Mouse (Mus musculus): ENCODE results near the gene Pfdn6. TPM values are rescaled to one million over a fixed set of nuclear protein-coding genes. Genes with fewer than 3 reads are reported as not detected.

Gene Pfdn6
- polyA plus RNA-seq, 1 experiment from 2014 or later: 178 TPM

DNA sequence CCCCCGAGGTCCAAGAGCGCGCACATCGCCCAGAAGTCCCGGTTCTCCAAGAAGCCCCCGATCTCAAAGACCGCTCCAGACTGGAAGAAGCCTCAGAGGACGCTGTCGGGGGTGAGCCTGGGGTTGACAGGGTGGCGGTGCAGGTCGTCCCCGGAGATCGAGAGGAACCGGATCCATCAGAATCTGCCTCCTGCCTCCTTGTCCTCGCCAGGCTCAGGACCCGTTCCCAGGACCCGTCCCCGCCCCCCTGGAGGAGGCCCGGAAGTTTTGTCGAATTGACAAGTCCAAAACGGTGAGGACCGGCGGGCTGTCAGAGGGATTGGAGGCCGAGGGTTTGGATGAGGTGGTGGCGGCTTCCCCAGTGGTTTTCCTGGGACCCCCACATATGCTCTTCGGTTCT is 838 bp upstream of the Pfdn6 start:
- H3K4me2 ChIP-seq: peak overlapping the region; percentile 98
- H3K9ac ChIP-seq: peak overlapping the region; percentile 88
- no peak overlapping the region for H3K27ac ChIP-seq (replicated peaks)
- H3K4me3 ChIP-seq: peak overlapping the region; percentile 89
- peak; percentile 13 for ATAC-seq (ENCODE audit: low read depth)
- 3% methylated on average over 26 of the region's 26 CpGs for WGBS
- H3K36me3 ChIP-seq: peaks cover 55% of the 10 kb centered on the region
- H3K27me3 ChIP-seq: no peaks in the 10 kb centered on the region
- peaks cover 24% of the 10 kb centered on the region for H3K4me1 ChIP-seq (replicated peaks)
- no peaks in the 10 kb centered on the region for H3K9me3 ChIP-seq

DNA sequence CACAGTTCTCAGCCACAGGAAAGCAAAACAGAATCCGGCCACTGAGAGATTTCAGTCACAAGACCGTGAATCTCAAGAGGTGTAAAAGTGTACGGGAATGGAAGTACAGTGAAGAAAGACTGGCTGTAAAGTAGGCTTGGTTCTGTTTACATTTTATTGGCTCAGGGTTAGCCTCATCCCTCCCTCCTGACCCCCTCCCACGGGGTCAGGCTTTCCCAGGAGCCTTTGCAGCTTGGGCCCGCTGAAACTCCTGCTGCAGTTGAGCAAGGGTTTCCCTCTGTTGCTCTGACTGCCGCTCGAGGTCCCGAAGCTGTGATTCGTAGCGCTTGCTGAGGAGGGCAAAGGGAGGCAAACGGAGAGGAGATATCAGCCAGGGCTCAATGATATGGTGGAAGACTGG is 1.4 kb downstream of the Pfdn6 start:
- Histone ChIP-seq H3K9me3 (no peaks in the 10 kb centered on the region), H3K9ac (0 out of 2 replicates have a peak overlapping the region, but pooled peaks have one; percentile 88), H3K4me3 (peak overlapping the region; percentile 89), H3K4me1 (replicated peaks) (peaks cover 24% of the 10 kb centered on the region), H3K36me3 (peaks cover 47% of the 10 kb centered on the region), H3K4me2 (peak overlapping the region; percentile 98), H3K27ac (replicated peaks) (no peak overlapping the region), H3K27me3 (no peaks in the 10 kb centered on the region)
- no peak for ATAC-seq (ENCODE audit: low read depth)
- WGBS: 75% methylated on average over 11 of the region's 11 CpGs

DNA sequence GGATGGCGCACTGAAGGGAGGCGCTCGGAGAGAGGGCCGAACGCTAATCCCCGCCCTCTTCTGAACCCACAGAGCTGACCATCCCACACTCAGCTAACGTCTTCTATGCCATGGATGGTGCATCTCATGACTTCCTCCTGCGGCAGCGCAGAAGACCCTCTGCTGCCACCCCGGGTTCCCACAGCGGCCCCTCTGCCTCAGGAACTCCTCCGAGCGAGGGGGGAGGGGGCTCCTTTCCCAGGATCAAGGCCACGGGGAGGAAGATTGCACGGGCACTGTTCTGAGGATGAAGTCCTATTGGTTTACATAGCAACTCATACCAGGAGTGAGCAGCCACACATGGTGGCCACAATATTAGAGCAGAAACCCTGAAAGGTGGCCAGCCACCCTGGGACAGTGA is 3.1 kb downstream of the Pfdn6 start:
- Histone ChIP-seq H3K4me1 (replicated peaks) (peaks cover 22% of the 10 kb centered on the region), H3K9ac (no peak overlapping the region), H3K27ac (replicated peaks) (no peak overlapping the region), H3K4me3 (no peak overlapping the region), H3K9me3 (no peaks in the 10 kb centered on the region), H3K4me2 (no peak overlapping the region), H3K27me3 (no peaks in the 10 kb centered on the region), H3K36me3 (peaks cover 47% of the 10 kb centered on the region)
- ATAC-seq (ENCODE audit: low read depth): no peak
- 86% methylated on average over 15 of the region's 15 CpGs for WGBS

DNA sequence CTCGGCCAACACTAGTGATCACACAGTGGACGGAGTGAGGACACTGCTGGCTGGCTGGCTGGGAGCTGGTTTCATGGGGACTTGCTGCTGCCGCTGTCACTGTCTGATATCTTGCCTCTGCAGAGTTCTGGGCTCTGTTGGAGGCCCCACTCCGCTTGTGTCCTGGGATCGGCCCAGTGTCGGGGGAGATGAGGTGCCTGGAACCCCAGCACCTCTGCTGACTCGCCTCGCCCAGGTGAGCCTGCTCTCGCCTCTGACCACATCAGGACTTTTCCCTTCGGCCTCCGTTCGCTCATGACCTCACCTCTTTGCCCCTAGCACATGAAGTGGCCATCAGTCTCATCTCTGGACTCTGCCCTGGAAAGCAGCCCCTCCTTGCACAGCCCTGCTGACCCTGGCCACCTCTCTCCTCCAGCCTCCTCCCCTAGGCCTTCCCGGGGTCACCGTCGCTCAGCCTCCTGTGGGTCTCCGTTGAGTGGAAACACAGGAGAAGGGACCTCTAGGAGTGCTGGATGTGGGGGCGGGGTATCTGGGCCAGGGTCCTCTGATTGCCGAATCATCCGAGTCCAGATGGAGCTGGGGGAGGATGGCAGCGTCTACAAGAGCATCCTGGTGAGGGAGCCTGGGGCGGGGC is 4.6 kb downstream of the Pfdn6 start:
- H3K9me3 ChIP-seq: no peaks in the 10 kb centered on the region
- H3K4me1 ChIP-seq (replicated peaks): peaks cover 21% of the 10 kb centered on the region
- WGBS: 90% methylated on average over 21 of the region's 21 CpGs
- ATAC-seq (ENCODE audit: low read depth): no peak
- no peak overlapping the region for H3K4me2 ChIP-seq
- no peak overlapping the region for H3K27ac ChIP-seq (replicated peaks)
- H3K27me3 ChIP-seq: no peaks in the 10 kb centered on the region
- H3K4me3 ChIP-seq: no peak overlapping the region
- H3K9ac ChIP-seq: no peak overlapping the region
- peaks cover 47% of the 10 kb centered on the region for H3K36me3 ChIP-seq

DNA sequence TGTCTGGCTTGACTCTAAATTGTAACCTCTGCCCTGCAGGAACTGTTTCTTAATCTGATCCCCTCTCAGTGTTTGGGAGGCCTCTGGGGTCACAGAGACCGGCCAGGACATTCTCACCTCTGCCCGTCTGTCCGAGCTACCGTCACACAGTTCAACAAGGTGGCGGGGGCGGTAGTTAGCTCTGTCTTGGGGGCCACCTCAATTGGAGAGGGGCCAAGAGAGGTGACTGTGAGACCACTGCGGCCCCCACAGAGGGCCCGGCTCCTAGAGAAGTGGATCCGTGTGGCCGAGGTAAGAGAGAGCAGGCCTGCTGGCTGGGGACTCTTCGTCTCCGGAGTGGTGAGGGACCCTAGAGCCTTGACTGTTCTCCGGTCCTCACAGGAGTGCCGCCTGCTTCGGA is 7.2 kb downstream of the Pfdn6 start:
- no peak overlapping the region for H3K27ac ChIP-seq (replicated peaks)

DNA sequence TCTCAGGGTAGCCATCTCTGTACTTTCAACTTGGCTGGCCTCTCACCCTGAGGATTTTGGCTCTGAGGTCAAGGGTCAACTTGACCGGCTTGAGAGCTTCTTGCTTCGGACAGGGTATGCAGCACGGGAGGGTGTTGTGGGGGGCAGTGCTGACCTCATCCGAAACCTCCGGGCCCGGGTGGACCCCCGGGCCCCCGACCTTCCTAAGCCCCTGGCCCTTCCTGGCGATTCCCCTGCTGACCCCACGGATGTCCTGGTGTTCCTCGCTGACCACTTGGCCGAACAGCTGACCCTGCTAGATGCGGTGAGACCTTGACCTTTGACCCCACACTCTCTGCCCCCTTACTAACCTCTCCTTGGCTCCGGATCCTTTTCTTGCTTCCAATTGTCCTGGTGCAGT is 7.7 kb downstream of the Pfdn6 start:
- H3K9me3 ChIP-seq: no peaks in the 10 kb centered on the region
- peaks cover 25% of the 10 kb centered on the region for H3K4me1 ChIP-seq (replicated peaks)
- no peak overlapping the region for H3K4me3 ChIP-seq
- H3K4me2 ChIP-seq: no peak overlapping the region
- 90% methylated on average over 14 of the region's 14 CpGs for WGBS
- no peaks in the 10 kb centered on the region for H3K27me3 ChIP-seq
- H3K27ac ChIP-seq (replicated peaks): no peak overlapping the region
- H3K36me3 ChIP-seq: peaks cover 34% of the 10 kb centered on the region
- ATAC-seq (ENCODE audit: low read depth): no peak
- no peak overlapping the region for H3K9ac ChIP-seq

More for the DNA sequence above, 7.2 kb downstream of the Pfdn6 start:
- no peak overlapping the region for H3K4me2 ChIP-seq
- H3K9me3 ChIP-seq: no peaks in the 10 kb centered on the region
- ATAC-seq (ENCODE audit: low read depth): no peak
- no peaks in the 10 kb centered on the region for H3K27me3 ChIP-seq
- H3K4me3 ChIP-seq: no peak overlapping the region
- H3K9ac ChIP-seq: no peak overlapping the region
- peaks cover 22% of the 10 kb centered on the region for H3K4me1 ChIP-seq (replicated peaks)
- WGBS: 92% methylated on average over 15 of the region's 15 CpGs
- peaks cover 37% of the 10 kb centered on the region for H3K36me3 ChIP-seq

DNA sequence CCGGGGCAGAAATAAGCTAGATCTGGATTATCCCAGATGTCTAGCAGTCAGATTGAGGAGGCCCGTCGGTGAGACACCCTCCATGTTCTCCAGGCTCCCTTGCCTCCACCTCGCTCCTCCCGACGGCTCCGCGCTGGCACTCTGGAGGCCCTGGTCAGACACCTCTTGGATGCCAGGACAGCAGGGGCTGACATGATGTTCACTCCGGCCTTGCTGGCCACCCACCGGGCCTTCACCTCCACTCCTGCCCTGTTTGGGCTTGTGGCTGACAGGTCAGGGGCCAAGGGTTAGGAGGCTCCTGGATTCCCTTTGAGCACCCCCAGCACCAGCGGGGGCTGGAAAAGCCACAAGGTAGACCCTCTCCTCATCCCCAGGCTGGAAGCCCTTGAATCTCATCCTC is 8.2 kb downstream of the Pfdn6 start:
- Histone ChIP-seq H3K27me3 (no peaks in the 10 kb centered on the region), H3K36me3 (peaks cover 34% of the 10 kb centered on the region), H3K4me3 (no peak overlapping the region), H3K27ac (replicated peaks) (no peak overlapping the region), H3K4me1 (replicated peaks) (peaks cover 25% of the 10 kb centered on the region), H3K9ac (no peak overlapping the region), H3K4me2 (no peak overlapping the region), H3K9me3 (no peaks in the 10 kb centered on the region)
- ATAC-seq (ENCODE audit: low read depth): no peak
- WGBS: 93% methylated on average over 11 of the region's 11 CpGs

DNA sequence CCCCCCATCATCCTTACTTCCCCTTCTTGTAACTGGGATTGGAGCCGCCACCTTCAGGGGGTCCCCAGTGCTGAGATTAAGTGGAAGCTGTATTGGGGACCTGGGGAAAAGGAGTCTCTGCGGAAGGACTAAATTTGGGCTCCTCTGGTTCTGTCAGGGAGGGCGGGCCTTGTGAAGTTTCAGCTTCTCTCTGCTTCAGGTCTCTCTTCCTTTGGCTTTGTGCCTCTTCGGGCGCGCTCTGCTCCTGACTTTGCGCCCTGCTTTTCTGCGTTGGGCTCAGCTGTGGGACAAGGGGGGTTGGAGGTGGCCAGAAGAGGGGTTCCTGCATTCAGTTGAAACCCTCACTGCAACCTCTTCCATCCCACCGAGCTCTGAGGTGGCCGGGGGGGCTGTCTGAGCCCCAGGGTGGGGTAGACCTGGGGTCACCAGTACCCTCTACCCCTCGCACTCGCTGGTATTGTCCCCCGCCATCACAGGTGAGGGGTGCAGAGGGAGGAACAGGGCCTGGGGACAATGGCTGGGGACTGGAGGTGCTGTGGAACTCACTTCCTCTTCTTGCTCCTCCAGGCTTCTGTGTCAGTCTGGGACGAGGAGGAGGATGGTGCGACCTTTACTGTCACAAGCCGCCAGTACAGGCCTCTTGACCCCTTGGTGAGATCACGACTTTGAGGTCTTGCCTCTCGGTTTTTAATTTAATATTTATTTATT is 8.8 kb downstream of the Pfdn6 start:
- H3K4me2 ChIP-seq: peak overlapping the region; percentile 99
- peaks cover 25% of the 10 kb centered on the region for H3K4me1 ChIP-seq (replicated peaks)
- peak overlapping the region; percentile 94 for H3K4me3 ChIP-seq
- no peaks in the 10 kb centered on the region for H3K27me3 ChIP-seq
- no peak for ATAC-seq (ENCODE audit: low read depth)
- H3K27ac ChIP-seq (replicated peaks): peak overlapping the region; percentile 98; the same call in 1 of the 2 replicates
- peak overlapping the region; percentile 97 for H3K9ac ChIP-seq
- 35% methylated on average over 18 of the region's 18 CpGs for WGBS
- peaks cover 32% of the 10 kb centered on the region for H3K36me3 ChIP-seq
- no peaks in the 10 kb centered on the region for H3K9me3 ChIP-seq

DNA sequence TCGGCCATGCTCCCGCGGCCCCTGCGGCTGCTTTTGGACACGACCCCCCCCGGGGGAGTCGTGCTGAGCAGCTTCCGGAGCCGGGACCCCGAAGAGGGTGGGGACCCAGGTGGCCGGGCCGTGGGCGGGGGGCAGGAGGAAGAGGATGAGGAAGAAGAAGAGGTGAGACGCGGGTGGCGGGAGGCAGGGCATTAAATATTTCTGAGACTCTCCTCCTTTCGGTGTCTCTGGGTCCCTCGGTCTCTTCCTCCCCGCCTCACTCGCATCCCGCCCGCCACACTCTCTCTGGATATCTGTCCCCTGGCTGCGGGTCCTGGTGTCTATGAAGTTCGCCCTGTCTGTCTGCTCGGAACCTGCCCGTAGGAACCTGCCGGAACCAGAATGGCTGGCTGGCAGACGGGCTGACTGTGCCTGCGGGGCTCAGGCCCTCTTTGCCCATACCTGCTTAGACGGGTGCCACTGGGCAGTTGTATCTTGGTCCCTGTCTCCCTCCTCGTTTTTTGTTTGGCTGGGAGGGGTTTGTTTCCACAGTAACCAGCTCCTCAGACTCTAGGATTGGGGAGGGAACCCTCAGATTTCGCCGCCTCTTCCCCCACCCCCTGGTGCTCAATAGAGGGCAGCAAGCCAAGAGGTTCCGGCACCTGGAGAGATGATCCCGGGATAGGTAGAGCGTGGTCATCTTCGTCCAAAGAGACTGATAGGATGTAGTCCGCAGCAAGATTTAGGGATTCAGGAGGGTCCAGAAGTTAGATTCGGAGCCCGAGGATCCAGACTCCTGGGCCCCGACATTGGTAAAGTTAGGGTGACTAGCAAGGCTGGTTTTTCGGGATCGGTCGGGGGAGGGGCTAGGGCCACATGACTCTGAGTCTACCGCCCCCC is 9.6 kb downstream of the Pfdn6 start:
- Histone ChIP-seq H3K27me3 (no peaks in the 10 kb centered on the region), H3K9ac (peak overlapping the region; percentile 97), H3K36me3 (peaks cover 33% of the 10 kb centered on the region), H3K9me3 (no peaks in the 10 kb centered on the region), H3K4me3 (peak overlapping the region; percentile 94), H3K4me2 (peak overlapping the region; percentile 99), H3K4me1 (replicated peaks) (peaks cover 25% of the 10 kb centered on the region), H3K27ac (replicated peaks) (peak overlapping the region; percentile 98)
- ATAC-seq (ENCODE audit: low read depth): peak; percentile 13; the same call in 1 of the 2 replicates
- WGBS: under 1% methylated on average over 45 of the region's 45 CpGs

DNA sequence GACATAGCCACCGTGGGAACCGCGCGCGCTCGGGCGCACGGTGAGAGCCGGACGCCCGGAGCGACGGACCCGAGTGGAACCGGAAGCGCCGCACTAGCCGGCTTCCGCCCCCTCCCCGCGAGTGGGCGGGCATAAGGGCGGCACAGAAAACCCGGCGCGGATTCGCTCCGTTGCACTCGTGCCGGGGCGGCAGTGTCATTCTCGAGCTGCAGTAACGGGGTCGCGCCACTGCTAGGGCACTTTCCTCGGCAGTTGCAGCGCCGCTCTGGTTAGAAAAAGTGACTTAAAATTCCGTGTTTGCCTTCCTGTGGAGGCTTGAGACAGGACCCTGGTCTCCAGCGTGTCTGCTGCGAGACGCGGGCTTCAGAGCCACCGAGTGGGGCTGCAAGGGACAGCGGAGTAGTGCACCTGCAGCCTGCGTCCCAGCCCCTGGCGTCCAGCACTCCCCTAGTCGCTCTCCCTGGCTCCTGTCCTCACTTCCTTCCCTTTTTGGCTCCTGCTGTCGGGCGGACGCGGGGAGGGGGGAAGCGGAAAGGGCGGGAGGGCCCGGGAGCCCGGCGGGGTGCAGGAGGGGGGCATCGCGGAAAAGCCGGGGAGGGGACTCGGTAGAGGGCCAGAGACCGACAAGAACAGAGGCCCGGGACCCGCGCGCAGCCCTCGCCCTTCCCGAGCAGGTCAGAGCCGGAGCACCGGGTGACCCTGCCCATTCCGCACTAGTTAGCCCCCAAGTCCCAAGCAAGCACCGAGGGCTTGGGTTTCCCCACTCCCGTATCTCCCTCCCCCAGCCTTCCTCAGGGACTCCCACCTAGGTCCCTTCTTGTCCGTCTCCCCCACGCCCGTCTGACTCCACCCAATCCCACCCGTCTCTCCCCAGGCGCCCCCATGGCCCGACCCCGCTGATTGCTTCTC is 10.5 kb downstream of the Pfdn6 start, which contains the start of gene Rgl2:
Rgl2 (plus strand) TSS at position 173 of the 909 bp plus-strand sequence.
- peak within 1 kb of the TSS; percentile 97 for H3K9ac ChIP-seq
- H3K36me3 ChIP-seq: peaks cover 33% of the 10 kb centered on the region
- H3K4me3 ChIP-seq: peak within 1 kb of the TSS; percentile 94
- peak within 1 kb of the TSS; percentile 99 for H3K4me2 ChIP-seq
- H3K27ac ChIP-seq (replicated peaks): peak within 1 kb of the TSS; percentile 98
- no peaks in the 10 kb centered on the region for H3K9me3 ChIP-seq
- peak; percentile 74 for ATAC-seq (ENCODE audit: low read depth)
- peaks cover 25% of the 10 kb centered on the region for H3K4me1 ChIP-seq (replicated peaks)
- WGBS: under 1% methylated on average over 77 of the region's 80 CpGs
- H3K27me3 ChIP-seq: no peaks in the 10 kb centered on the region

DNA sequence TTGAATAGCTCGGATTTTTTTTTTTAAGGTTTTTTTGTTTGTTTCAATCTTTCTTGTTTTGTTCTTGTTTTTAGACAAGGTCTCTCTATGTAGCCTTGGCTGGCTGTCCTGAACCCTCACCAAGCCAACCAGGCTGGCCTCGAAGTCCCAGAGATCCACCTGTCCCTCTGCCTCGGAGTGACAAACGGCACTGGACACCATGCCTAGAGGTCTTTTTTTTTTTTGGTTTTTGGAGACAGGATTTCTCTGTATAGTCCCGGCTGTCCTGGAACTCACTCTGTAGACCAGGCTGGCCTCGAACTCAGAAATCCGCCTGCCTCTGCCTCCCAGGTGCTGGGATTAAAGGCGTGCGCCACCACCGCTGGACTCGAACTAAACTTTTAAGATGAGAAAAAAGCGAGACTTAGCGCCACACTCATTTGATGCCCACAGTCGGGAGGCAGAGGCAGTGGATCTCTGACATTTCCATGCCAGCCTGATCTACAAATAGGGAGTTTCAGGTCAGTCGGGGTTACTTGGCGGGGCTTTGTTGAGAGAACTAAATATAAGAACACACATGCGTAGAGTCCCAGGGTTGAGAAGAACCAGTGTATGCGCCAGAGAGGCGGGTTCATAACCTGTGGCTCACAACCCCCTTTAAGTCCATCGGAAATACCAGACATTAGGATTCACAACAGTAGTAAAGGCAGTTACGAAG is 11.7 kb downstream of the Pfdn6 start:
- peak overlapping the region; percentile 98; the same call in 1 of the 2 replicates for H3K27ac ChIP-seq (replicated peaks)
- H3K4me1 ChIP-seq (replicated peaks): peaks cover 25% of the 10 kb centered on the region
- WGBS: 66% methylated on average over 21 of the region's 21 CpGs
- no peaks in the 10 kb centered on the region for H3K27me3 ChIP-seq
- H3K36me3 ChIP-seq: peaks cover 28% of the 10 kb centered on the region
- H3K4me2 ChIP-seq: peak overlapping the region; percentile 99
- peak overlapping the region; percentile 94 for H3K4me3 ChIP-seq
- H3K9ac ChIP-seq: peak overlapping the region; percentile 97
- H3K9me3 ChIP-seq: no peaks in the 10 kb centered on the region
- no peak for ATAC-seq (ENCODE audit: low read depth)
